Mouse (Mus musculus): ENCODE results near the gene Celf2. TPM values are rescaled to one million over a fixed set of nuclear protein-coding genes. Genes with fewer than 3 reads are reported as not detected.

Celf2 gene
- polyA plus RNA-seq, 1 experiment from 2014 or later: 13.6 TPM

DNA sequence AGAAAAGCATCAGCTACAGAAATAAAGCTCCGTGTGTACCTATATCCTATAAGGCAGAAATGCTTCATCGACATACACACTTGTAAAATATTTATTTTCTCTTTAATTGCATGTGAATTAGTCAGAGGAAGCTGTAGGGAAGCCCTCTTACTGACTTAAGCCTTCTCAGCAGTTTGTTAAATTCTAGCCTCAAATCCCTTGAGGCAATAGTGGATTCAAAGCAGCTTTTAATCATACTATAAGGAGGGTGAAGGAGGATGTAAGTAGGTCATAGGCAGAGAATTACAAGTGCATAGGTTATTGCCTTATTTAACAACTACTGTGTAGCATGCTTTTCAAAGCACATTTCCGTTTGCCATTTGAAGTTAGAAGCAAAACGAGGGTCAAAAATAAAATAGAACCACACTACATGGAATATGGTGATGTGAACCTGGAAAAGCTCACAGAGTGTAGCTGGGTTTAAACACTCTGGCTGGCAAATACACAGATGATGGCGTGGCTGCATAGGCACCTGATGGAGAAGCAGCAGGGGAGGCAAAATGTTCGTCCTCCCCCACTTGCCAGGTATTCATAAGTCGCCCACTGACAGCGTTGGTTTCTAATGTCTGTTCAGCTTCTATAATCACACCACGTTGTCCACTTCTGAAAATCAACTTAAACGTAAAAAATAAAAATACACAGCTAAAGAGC is 635.0 kb downstream of the Celf2 start:
- Histone ChIP-seq H3K27ac (no peak overlapping the region), H3K9me3 (replicated peaks) (no peaks in the 10 kb centered on the region), H3K36me3 (no peaks in the 10 kb centered on the region), H3K4me1 (0 out of 2 replicates have a peak, but pooled peaks cover 9% of the 10 kb centered on the region), H3K4me2 (no peak overlapping the region), H3K9ac (no peak overlapping the region), H3K27me3 (replicated peaks) (peaks cover 57% of the 10 kb centered on the region), H3K4me3 (no peak overlapping the region)
- 50% methylated on average over 10 of the region's 10 CpGs for WGBS (ENCODE audit: insufficient replicate concordance)
- ATAC-seq: no peak

DNA sequence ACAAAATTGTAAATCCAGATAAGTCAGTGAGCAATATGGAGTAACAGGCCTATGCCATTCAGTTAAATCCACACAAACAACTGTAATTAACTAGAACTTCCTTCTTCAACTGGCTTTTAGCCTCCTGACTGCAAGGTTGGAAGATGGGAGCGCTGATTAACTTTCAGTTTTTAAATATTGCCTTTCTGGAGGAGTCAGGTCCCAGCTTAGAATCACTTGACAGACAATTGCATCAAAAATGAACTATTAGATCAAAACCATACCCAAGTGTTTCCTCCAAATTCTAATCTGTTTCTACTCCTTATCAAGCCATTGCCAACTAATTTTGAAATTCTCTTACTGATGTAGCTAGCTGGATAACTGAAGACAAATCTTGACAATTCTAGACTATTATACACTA is 635.7 kb downstream of the Celf2 start:
- Histone ChIP-seq H3K9ac (no peak overlapping the region), H3K27ac (no peak overlapping the region), H3K9me3 (replicated peaks) (no peaks in the 10 kb centered on the region), H3K4me2 (no peak overlapping the region), H3K4me1 (0 out of 2 replicates have a peak, but pooled peaks cover 9% of the 10 kb centered on the region), H3K4me3 (no peak overlapping the region), H3K27me3 (replicated peaks) (peaks cover 60% of the 10 kb centered on the region), H3K36me3 (no peaks in the 10 kb centered on the region)
- ATAC-seq: no peak
- WGBS (ENCODE audit: insufficient replicate concordance): 76% methylated on average over 1 of the region's 1 CpGs

DNA sequence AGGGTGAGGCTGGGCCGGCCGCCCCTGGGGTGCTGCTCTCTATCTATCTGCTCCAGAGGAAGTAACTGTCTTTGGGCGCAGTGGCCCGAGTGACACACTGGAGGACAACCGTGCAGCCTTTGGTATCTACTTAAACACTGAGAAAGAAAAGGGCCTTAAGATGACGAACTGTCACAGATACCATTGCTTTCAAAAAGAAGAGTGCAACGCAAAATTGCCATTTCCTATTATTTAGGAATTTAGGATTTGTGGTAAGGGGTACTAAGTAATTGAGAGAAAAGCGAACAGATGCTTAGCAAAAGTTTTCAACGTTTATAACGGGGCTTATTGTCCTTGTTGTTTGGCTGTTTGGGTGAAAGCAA is 636.5 kb downstream of the Celf2 start:
- Histone ChIP-seq H3K9me3 (replicated peaks) (no peaks in the 10 kb centered on the region), H3K27me3 (replicated peaks) (peaks cover 63% of the 10 kb centered on the region), H3K27ac (no peak overlapping the region), H3K4me1 (0 out of 2 replicates have a peak, but pooled peaks cover 9% of the 10 kb centered on the region), H3K4me3 (peak overlapping the region; percentile 64), H3K9ac (peak overlapping the region; percentile 35; the same call in 1 of the 2 replicates), H3K36me3 (no peaks in the 10 kb centered on the region), H3K4me2 (peak overlapping the region; percentile 91)
- no peak; the same call in 1 of the 2 replicates for ATAC-seq
- WGBS (ENCODE audit: insufficient replicate concordance): 9% methylated on average over 10 of the region's 10 CpGs

DNA sequence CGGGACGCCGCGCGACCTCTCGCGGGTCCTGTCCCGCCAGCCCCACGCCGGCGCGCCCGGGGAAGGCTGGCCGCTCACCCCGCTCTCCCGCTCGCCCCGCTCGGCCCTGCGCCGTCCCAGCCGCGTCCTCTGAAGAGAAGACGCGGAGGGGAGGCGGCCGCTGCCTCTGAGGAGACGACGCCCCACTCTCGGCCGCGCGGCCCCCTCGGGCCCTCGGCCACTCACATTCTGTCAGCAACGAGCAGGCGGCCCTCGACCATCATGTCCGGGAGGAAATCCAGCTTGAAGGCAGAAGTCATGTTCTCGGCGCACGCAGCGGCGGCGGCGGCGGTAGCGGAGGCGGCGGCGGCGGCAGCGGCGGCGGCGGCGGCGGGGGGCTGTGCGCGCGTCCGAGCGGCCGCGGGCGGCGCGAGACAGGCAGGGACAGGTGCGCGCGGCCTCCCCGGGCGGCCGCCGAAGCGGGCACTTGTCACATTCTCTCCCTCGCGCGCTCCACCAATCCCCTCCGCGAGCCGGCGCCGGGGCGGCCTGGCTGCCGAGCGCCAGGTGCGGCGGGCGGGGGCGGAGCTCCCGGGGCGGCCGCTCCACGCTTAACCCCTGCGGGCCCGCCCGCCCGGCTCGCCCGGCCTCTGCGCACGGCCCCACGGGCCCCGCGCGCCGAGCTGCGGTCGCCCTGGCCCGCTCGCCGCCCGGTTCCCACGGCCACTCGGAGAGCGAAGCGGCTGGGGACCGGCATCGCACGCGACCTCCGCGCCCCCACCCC is 637.1 kb downstream of the Celf2 start:
- H3K9ac ChIP-seq: peak overlapping the region; percentile 50; the same call in 1 of the 2 replicates
- no peaks in the 10 kb centered on the region for H3K36me3 ChIP-seq
- H3K4me2 ChIP-seq: peak overlapping the region; percentile 91
- peak overlapping the region; percentile 64 for H3K4me3 ChIP-seq
- ATAC-seq: peak; percentile 88
- under 1% methylated on average over 96 of the region's 124 CpGs for WGBS (ENCODE audit: insufficient replicate concordance)
- peaks cover 63% of the 10 kb centered on the region for H3K27me3 ChIP-seq (replicated peaks)
- H3K27ac ChIP-seq: no peak overlapping the region
- H3K4me1 ChIP-seq: 0 out of 2 replicates have a peak, but pooled peaks cover 9% of the 10 kb centered on the region
- no peaks in the 10 kb centered on the region for H3K9me3 ChIP-seq (replicated peaks)

DNA sequence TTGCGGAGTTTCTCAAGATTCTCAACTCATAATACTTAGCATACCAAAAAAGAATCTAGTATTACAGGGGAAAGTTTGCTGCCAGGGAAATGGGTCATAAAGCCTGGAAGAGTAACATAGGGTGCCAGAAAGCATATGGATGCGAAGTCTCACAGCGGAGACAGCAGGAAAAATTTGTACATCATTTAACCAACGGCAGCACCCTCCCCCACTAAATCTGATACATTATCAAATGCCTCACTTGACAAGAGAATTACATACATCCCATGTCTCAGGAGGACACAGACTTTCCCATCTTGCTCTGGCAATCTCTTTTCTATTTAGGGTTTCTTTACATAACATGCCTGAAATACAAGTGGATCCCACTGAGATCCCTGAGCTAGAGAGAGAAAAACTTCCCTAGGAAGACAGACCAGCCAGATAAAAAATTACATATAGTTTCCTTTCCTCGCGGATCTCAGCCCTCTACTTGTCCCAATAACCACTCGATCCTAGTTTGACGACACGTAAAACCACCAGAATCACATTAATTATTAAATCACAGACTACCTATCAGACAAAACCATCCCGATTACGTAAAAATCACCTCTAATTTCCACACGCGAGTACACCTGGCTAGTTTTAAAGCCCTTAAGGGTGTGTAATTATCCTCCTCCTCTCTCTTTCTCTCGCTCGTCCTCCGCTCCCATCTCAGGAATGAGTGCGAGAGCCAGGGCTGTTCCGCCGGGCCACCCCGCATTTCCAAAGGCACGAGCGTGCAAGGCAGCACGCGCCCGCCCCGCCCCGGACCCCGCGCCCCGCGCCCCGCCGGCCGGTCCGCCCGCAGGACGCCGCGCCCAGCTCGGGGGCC is 637.9 kb downstream of the Celf2 start:
- Histone ChIP-seq H3K4me3 (peak overlapping the region; percentile 64), H3K9me3 (replicated peaks) (no peaks in the 10 kb centered on the region), H3K27me3 (replicated peaks) (peaks cover 61% of the 10 kb centered on the region), H3K9ac (peak overlapping the region; percentile 50; the same call in 1 of the 2 replicates), H3K4me2 (peak overlapping the region; percentile 91), H3K36me3 (no peaks in the 10 kb centered on the region), H3K4me1 (0 out of 2 replicates have a peak, but pooled peaks cover 9% of the 10 kb centered on the region), H3K27ac (no peak overlapping the region)
- no peak for ATAC-seq
- WGBS (ENCODE audit: insufficient replicate concordance): 10% methylated on average over 36 of the region's 40 CpGs

DNA sequence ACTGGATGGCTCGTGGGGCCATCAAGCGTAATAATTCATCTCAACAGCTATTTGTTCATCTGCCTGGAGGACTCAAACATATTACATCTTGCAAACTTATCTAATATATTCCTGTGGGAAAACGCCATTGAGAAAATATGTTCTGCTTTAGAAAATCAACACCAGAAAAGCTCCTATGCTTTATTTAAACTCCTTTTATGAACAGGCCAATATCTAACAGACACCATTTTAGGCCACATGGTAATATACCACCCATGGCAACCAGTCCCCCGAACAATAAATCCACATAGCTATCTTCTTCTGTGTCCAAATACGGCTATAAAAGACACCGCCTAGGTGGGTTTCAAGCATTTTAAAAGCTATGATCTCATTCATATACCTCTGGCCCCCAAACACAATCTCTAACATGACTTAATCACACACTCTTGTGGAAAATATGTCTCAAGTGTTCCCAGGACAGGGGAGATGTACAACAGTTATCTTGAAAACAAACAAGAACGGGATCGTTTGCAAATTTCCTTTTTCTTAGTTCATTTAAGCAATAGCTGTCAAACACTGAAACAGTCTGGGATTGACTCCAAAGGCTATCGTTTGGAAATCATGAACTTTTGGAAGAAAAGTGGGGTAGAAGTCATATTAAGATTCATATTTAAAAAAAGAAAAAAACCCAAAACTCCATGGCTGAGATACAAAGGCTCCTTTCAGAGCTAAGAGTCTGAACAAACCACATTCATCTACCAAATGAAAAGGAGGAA is 639.2 kb downstream of the Celf2 start:
- WGBS (ENCODE audit: insufficient replicate concordance): 71% methylated on average over 9 of the region's 9 CpGs
- H3K27me3 ChIP-seq (replicated peaks): peaks cover 54% of the 10 kb centered on the region

DNA sequence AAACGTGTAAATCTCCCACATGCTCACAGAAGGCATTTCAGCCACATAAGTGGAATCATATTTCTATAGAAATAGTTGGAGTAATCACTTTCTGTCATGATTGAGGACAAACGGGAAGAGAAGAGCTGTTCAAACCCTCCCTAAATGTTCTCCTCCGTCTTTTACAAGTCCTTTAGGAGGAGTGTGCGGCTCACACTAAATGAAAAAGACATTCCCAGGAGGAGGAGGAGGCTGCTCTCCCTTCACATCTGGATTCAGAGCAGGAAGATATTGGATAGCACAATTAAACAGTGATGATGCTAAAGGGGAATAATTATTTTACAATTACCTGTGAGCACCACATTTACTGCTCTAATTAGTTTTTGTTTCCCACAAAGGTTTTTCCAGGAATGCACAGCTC is 642.1 kb downstream of the Celf2 start:
- no peak overlapping the region for H3K9ac ChIP-seq
- no peak overlapping the region for H3K27ac ChIP-seq
- 56% methylated on average over 4 of the region's 4 CpGs for WGBS (ENCODE audit: insufficient replicate concordance)
- no peak overlapping the region for H3K4me3 ChIP-seq
- H3K4me1 ChIP-seq: 0 out of 2 replicates have a peak, but pooled peaks cover 9% of the 10 kb centered on the region
- H3K4me2 ChIP-seq: no peak overlapping the region
- peaks cover 30% of the 10 kb centered on the region for H3K27me3 ChIP-seq (replicated peaks)
- ATAC-seq: no peak
- H3K9me3 ChIP-seq (replicated peaks): no peaks in the 10 kb centered on the region
- H3K36me3 ChIP-seq: no peaks in the 10 kb centered on the region

More for the DNA sequence above, 639.2 kb downstream of the Celf2 start:
- no peak overlapping the region for H3K27ac ChIP-seq
- H3K4me2 ChIP-seq: no peak overlapping the region
- H3K36me3 ChIP-seq: no peaks in the 10 kb centered on the region
- no peak overlapping the region for H3K9ac ChIP-seq
- H3K9me3 ChIP-seq (replicated peaks): no peaks in the 10 kb centered on the region
- H3K4me3 ChIP-seq: no peak overlapping the region
- H3K4me1 ChIP-seq: 0 out of 2 replicates have a peak, but pooled peaks cover 9% of the 10 kb centered on the region
- no peak for ATAC-seq

DNA sequence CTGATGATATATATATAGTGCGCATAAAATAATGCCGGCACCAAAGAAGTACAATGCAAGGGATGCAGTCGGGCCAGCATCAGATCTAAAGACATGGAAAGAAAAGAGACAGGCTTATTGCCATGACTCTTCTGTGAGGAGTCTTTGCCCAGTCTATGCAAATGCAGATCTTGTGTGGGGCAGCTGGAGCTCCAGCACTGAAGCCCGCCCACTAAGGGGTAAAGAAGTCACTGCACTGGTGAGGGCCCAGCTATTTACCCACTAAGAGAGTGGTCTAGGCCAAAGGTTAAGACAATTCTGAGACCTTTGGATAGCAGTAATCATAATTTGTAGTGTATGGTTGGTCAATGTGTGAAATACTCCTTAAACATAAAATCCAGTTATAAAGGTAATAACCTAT is 643.6 kb downstream of the Celf2 start:
- H3K4me3 ChIP-seq: no peak overlapping the region
- WGBS (ENCODE audit: insufficient replicate concordance): 69% methylated on average over 4 of the region's 4 CpGs
- no peak overlapping the region for H3K4me2 ChIP-seq
- H3K9ac ChIP-seq: no peak overlapping the region
- peaks cover 14% of the 10 kb centered on the region for H3K27me3 ChIP-seq (replicated peaks)
- no peaks in the 10 kb centered on the region for H3K4me1 ChIP-seq
- no peaks in the 10 kb centered on the region for H3K36me3 ChIP-seq
- no peaks in the 10 kb centered on the region for H3K9me3 ChIP-seq (replicated peaks)
- no peak overlapping the region for H3K27ac ChIP-seq
- no peak for ATAC-seq

DNA sequence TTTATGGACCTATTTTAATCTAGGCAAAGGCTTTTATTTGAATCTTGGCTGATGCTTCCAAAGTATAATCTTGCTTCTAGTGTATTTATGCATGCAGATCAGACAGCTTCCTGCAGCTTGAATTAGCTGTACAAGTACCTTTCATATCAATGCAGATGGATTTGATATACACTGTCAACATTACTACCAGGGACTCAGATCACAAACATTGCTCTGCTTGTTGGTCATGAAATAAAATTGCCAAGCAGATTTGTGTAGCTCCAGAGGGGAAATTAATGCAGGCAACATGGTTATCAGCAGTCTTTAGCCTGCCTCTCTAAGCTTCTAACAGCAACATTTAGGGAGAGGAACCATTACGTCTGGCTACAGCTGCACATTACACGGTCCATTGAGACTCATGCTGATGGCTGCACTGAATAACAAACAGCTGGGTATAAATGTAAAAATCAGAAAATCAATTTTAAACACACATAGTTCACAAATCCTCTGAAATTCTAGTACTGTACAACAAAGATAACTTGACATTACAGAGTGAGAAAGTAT is 659.2 kb downstream of the Celf2 start:
- Histone ChIP-seq H3K4me1 (no peaks in the 10 kb centered on the region), H3K36me3 (no peaks in the 10 kb centered on the region), H3K27ac (no peak overlapping the region), H3K27me3 (replicated peaks) (no peaks in the 10 kb centered on the region), H3K9ac (no peak overlapping the region), H3K4me3 (no peak overlapping the region), H3K4me2 (no peak overlapping the region), H3K9me3 (replicated peaks) (no peaks in the 10 kb centered on the region)
- WGBS (ENCODE audit: insufficient replicate concordance): 65% methylated on average over 2 of the region's 2 CpGs
- no peak for ATAC-seq

DNA sequence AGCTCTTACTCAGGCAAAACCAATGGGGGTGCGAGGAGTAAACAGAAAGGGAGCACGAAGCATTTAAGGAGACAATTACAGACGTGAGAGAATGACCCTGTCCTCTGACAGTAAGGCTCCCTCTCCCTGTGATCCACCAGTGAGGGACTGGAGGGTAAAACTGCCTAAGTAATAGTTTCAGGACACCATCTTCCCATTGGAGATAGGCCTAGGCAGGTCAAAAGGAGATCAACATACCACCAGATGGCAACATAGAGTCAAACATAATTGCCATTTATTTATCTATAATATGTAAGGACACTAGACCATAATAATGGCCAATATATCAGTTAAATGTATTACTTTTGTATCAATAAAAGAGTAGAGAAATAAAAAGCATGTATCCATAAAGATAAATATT is 660.0 kb downstream of the Celf2 start:
- ATAC-seq: no peak
- no peak overlapping the region for H3K4me2 ChIP-seq
- no peak overlapping the region for H3K9ac ChIP-seq
- H3K27ac ChIP-seq: no peak overlapping the region
- no peak overlapping the region for H3K4me3 ChIP-seq
- 34% methylated on average over 3 of the region's 3 CpGs for WGBS (ENCODE audit: insufficient replicate concordance)
- H3K36me3 ChIP-seq: no peaks in the 10 kb centered on the region
- H3K27me3 ChIP-seq (replicated peaks): no peaks in the 10 kb centered on the region
- no peaks in the 10 kb centered on the region for H3K4me1 ChIP-seq
- H3K9me3 ChIP-seq (replicated peaks): no peaks in the 10 kb centered on the region

DNA sequence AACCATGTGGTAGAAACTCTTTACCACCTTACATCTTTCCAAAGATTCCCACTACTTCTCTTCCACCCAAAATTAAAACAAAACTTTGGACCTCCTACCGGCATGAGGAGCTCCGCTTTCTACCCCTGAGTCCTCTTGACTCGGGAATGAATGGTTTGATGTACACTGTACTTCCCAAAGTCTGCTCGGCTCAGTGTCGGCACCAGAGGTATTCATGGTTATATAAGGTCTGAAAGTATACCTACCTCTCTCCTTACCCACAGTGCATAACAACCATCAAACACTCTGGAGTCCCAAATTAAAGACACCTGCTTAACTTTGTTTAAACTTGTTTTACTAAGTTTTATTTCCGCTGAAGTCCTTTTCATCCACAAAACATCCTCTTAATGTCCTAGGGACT is 679.3 kb downstream of the Celf2 start:
- H3K4me2 ChIP-seq: no peak overlapping the region
- no peaks in the 10 kb centered on the region for H3K27me3 ChIP-seq (replicated peaks)
- no peak for ATAC-seq
- H3K9ac ChIP-seq: no peak overlapping the region
- WGBS (ENCODE audit: insufficient replicate concordance): 73% methylated on average over 6 of the region's 6 CpGs
- no peaks in the 10 kb centered on the region for H3K4me1 ChIP-seq
- H3K4me3 ChIP-seq: no peak overlapping the region
- H3K27ac ChIP-seq: no peak overlapping the region
- no peaks in the 10 kb centered on the region for H3K36me3 ChIP-seq
- no peaks in the 10 kb centered on the region for H3K9me3 ChIP-seq (replicated peaks)
